Mouse (Mus musculus) adrenal gland, postnatal 4 days (tissue): Measurements from ENCODE around the gene Cdon. TPM values are rescaled to one million over a fixed set of nuclear protein-coding genes. Genes with fewer than 3 reads are reported as not detected.

Source experiments
- DNase-seq, 2 experiments: peaks; one replicate each; pipeline ENCODE4 v3.0.0; 2021 to 2022; ENCODE audit warnings: low spot score in 2 of 2, mixed read lengths in 2 of 2
- total RNA-seq, 2 experiments: library from RNA; stranded (reverse); gene quantifications; 2 replicates each; pipeline ENCODE4 v1.2.3; 2021

Cdon gene
- total RNA-seq, 2 experiments from 2014 or later, result 30.8 to 32.0 TPM

- no peak for DNase-seq
Measured at GRCm38 (mm10) chr9:35493033-35493732, 72.3 kb downstream of the Cdon start.

DNA sequence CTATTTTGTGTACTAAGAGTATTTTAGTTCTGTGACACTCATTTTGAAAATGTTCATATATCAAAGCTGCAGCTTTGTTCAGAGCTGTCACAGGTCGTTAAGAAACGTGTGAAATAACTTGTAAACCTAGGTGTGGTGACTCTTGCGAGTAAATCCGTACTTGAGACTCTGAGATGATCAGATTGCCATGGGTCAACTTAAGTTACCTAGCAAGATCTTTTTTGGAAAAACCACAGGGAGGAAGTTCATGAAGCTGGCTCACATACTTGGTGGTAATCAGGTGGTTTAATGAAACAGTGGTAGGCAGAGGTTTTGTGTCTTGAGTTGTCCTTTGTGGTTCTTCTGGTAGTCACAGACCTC lies 72.8 kb downstream of the Cdon start:
- DNase-seq, result no peak

DNA sequence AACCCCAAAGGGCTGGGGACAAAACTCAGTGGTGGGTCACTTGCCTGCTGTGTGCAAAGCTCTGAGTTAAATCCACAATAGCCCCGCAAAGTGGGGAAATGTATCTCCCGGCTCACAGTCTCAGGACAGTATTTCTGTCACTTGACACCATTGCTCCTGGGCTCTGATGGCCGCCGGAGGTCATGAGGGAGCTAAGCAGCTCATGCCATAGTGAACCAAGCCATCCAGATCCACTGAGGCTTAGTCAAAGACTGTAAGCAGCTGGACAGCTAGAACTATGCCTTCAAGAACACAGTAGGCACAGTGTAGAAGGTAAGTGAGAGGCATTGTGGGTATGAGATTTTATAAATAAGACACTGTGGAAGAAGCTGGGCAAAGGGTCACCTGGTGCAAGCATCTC lies 74.0 kb downstream of the Cdon start:
- DNase-seq, result no peak

DNA sequence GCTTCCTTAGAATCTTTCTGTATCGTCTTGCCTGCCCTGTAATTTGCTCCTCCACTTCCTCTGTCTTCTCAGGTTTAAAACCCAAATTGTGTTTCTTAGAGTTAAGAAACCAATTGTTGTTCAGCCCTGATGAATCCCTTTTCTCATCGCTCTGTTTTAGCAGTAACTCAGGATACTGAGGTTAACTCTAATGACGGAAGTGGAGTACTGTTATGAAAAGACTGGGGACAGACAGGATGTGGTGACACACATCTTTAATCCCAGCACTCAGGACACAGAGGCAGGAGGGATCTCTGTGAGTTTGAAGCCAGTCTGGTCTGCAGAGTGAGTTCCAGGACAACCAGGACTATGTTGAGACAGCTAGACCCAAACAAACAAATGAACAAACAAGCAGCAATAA lies 74.5 kb downstream of the Cdon start:
- DNase-seq, result no peak

GRCm38 (mm10) chr9:35499946-35500345 lies 79.0 kb downstream of the Cdon start:
- DNase-seq, result no peak

DNA sequence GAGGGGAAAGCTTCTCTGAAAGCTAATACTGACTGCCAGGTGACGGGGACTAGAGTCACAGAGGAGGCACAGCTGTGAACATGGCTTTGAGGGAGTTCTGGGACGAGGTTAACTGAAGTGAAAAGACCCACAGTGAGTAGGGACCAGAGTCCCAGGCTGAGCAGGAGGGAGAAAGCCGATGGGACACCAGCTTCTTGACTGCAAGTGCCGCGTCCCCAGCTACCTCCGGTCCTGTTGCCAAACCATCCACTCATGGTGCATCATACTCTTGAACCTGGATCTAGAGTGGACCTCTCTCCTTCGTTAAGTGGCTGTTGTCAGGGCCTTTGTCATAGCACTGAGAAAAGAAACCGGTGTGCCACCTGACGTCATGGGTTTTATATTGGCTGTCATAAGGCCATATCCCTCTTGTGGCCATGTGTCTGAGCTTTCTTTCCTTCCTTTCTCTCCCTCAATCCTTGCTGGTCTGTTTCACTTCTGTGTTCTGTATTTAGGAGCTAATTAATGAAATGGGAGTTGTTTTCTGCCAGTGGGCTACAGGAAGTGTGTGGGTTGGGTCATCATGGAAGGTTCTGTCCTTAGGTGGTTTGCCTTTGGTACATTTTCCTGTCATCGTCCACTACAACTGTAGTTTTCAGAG lies 81.6 kb downstream of the Cdon start:
- DNase-seq, result no peak

DNA sequence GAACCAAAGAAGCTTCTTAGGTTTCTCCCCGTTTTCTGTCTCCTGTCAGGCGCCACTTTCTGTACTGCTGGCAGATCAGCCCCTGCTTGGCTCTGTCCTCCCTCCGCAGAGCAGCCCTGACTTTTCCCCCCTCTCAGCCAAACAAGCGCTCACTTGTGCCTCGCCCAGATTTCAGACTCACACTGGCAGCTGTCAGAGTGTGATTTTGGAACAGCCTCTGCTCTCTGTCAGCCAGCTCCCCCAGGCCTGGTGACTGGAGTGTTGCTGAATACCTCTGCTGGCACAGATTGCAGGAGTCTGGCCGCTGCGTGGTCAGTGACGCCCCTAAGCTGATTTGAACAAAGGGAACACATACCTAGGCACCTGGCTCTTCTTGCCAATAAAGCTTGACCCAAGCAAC lies 87.3 kb downstream of the Cdon start:
- DNase-seq, result no peak

GRCm38 (mm10) chr9:35513900-35514299 lies 93.0 kb downstream of the Cdon start:
- DNase-seq, result no peak

DNA sequence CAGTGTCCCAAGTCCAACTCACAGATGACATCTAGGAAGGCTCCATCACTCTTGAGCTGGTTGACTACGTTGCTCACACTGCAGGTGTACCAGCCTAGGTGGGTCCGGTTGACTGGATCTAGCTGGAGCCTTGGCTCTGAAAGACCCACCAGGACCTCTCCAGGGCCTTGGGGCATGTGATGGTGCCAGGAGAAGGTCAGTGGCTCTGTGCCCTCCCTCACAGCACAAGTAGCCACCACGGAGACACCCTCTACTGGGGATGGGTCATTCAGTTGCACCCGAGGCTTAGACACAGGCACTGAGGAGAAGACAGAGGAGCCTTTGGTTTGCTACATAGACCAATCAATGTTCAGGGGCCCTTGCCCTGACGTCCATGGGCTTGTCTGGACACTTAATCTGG lies 95.3 kb downstream of the Cdon start:
- no peak for DNase-seq

DNA sequence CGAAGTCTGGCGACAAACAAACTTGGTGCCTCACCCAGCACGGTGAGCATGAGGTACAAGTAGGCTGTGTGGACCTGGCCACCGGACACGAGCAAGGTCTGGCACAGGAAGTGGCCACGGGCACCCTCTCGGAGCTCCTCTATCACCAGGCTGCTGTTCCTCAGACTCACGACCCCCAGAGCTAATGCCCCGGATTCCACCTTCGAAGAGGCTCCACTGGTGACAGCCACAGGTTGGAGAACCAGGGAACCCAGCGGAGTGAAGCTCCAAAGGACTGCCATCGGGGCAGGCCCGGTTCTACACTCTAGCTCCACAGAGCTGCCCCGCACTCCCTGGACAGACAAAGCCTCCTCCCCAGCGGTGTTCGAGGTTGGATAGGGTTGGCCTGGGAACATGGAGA lies 95.8 kb downstream of the Cdon start:
- no peak for DNase-seq

DNA sequence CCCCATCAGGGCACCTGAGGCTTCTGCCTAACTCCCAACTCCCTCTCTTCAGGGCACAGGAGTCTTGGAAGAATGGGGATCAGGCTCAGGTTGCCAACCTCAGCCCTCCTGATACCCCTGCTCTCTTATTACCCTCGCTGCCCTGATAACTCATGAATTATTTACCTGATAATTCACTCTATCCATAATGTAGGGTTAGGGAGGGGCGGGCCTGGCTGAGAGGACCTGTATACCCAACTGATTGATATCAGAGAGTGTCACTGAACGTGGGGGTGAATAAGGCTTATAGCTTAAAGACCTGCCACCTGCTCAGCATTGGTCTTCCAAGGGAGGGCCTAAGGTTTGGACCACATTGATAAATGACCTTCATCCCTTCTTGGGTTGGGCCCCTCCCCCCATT lies 97.2 kb downstream of the Cdon start, which contains the start of gene Gm1113:
TSS of gene Gm1113 (minus strand) at position 101 of the 400 bp plus-strand sequence.
- no peak for DNase-seq

DNA sequence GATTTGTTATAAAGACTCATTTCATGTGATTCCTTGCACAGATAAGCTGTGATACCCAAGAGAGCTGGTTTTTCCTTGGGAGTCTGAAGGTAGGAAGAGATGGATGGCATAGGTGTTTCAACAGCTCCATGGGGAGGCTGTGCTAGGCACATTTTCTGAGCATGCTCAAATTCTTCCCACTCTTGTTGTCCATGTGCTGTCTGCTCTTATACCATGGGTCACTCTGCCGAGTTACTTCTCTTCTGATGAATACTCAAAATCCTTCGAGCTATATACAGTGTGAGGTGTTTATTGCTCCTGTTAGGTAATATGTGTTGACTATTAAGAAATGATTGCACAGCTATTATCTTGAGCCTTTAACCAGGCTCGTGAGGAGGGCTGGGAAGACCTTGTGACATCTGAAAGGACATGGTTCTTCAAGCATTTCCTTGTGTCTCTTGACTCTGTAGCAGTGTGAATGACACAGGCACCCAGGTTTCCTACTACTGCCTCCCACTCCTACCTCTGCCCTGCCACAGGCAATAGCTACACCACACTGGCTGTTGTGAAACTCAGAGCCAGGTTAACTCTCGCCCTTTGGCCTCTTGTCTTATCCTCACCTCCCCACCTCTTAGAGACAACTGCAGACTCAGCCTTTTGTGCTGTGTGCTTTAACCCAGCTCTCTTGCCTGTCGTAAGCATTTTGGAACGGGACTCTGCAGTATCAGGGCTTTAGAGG lies 99.9 kb downstream of the Cdon start:
- no peak for DNase-seq

DNA sequence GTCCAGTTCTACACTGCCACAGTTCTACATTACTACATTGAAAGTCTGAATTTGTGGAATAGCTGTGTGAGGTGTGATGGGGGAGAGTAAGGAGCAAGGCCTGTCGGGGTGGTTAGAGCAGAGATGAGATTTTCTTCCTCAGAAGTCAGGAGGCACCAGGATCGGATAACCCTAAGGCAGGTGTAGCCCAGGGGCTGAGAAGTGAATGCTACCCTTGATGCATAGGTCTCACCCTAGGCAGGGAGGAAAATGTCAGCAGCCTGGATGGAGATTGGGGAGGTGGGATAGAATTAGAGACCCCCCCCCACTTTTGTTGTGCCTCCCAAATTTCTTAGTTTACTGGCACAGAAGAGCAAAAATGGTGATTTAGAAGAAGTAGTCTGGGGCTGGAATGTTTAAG lies 101.3 kb downstream of the Cdon start:
- DNase-seq, result no peak

DNA sequence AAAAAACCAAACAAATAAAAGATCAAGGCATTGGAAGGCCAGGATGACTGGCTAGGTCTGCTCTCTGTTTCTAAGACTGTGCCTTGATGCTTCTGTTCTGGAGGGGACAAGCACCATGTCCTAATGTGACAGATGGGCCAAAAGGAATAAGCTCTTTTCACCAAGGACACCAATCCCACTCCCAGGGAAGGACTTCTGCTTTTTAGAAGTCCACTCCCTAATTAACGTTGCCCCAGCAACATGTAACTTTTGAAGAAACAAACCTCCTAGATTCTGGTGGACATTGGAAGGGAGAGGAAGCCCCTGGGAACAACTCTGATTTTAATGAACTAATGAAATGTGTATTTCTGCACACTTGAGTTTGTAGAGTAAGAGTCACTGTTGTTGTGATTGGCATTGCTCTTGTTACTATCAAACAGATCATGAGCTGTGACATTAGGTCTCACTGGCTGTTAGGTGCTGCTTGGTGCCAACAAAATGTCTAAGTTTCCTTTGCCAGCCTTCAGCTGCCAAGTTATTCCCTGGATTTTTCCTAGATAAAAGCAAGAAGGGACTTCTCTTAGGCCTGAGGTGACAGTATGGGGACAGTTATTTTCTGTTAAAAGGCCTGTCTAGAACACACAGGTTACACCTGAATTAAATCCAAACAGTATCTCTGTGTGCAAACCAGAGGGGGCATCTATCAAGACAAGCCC lies 102.0 kb downstream of the Cdon start:
- DNase-seq, result no peak

- DNase-seq, result no peak
Measured at GRCm38 (mm10) chr9:35523541-35523940, 102.6 kb downstream of the Cdon start.

DNA sequence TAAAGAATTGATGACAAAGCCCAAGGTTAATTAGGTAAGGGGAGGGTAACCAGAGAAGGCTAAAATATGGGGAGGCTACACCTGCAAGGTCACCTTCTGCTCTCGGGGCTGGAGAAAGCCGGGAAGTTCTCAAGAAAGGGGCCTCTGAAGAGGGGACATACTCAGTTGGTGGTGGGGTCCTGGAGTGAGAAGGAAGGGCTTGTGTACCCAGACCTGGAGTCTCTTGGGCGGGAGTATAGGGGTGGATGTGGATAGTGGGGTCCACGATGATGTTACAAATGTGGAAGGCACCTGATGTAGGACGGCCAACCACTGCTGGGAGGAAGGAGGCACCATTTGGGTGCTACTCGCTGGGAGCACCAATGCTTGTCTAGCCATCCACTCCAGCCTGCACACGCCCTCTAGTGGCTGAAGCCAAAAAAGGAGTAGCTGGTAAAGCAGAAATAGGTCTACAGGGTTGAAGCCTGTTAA lies 103.0 kb downstream of the Cdon start:
- DNase-seq, result peak in 1 of 2 experiments; percentile 36

DNA sequence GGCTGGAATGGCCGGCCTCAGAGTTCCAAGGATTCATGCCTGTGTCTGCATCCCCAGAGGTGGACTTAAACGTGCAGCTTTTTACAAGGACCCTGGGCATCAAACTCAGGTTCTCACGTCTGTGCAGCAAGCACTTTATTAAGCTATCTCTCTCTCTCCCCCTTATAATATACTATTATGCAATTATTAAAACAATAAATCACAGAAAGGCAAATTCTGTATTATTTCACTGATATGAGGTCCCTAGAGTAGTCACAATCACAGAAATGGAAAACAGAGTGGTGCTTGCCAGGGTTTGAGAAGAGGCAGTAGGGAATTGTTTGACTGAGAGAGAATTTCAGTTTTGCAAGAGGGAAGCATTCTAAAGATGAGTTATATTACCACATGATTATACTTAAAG lies 108.2 kb downstream of the Cdon start:
- DNase-seq, result no peak

DNA sequence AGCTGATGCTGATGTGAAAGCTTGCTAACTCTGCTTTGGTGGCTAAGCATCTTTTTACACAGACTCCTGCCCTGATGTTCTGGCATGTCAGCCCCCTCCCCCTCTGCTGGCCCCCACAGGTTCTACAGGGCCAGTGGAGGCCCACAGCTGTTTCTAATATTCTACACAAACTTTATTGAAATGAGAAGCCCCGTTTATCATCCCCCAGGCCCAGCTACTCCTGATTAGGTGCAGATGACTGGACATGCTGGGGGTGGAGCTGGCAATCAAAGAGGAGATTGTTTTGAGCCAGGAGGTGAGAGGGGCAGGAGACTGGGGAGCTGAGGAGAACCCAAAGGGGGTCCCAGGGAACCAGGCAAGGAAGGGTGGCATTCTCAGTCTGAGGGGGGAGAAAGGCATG lies 108.9 kb downstream of the Cdon start:
- DNase-seq, result no peak

- DNase-seq, result no peak
Measured at GRCm38 (mm10) chr9:35533266-35533665, 112.3 kb downstream of the Cdon start.

DNA sequence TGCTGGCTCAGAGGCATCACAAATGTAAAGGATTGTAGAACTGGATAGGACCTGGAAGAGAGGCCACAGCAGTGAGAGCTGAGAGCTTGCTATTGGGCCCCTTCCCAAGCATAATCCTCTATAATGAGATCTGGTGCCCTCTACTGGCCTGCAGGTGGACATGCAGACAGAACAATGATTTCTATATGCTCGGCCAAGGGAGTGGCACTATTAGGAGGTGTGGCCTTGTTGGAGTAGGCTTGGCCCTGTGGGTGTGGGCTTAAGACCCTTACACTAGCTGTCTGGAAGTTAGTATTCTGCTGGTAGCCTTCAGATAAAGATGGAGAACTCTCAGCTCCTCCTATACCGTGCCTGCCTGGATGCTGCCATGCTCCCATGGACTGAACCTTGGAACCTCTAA lies 114.2 kb downstream of the Cdon start:
- DNase-seq, result no peak

DNA sequence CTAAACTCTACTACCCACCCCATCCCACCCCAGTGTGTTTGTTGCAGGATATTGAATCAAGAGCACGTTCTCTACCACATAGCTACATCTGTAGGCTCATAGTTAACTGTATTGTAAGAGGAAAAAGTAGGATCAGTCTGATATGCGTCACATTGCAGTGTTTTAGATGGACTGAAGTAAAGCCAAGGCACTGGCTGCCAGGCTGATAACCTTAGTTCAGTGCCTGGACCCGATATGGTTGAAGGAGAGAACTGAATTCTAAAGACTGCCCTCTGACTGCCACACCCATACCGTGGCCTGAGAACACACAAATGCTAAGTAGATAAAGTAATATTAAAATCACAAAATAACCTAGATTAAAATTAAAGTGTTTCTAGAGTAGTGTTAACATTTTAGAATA lies 114.9 kb downstream of the Cdon start:
- DNase-seq, result no peak
